Mouse (Mus musculus): ENCODE results near the gene Gm20843. TPM values are rescaled to one million over a fixed set of nuclear protein-coding genes. Genes with fewer than 3 reads are reported as not detected.
"Not testable (repeated sequence)": the region's sequence is repeated elsewhere in the genome, so short reads cannot be mapped to it uniquely, and the experiment has no call there.

Gm20843 gene
- polyA plus RNA-seq (2016; fragmentation: Nextera tagmentation; extraction: Ambion mirVana): not detected in 2 replicates

DNA sequence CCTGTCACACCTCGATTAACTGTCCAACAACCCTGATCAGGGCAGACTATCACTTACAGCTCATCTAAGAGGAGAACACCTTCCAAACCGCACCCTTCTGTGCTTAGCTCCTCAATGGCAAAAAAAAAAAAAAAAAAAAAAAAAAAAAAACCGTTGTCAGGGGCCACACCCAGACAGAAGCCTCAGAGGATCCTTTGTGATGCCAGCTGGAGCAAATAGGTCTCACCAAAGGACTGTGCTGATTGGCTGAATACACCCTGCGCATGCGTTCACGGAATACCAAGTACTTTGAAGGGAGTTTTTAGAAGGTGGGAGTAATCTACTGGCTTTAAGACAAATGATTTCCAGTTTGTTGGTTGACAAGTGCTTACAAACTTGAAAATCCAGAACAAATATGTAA lies at the start of gene Gm20843:
Gene Gm20843 (minus strand): TSS at position 101 of the 400 bp plus-strand sequence.
- not testable (repeated sequence) for H3K27me3 ChIP-seq; ATAC-seq (ENCODE audit: insufficient number of reproducible peaks, insufficient read depth, low FRiP score, low TSS enrichment, low read depth); H3K9ac ChIP-seq (replicated peaks); H3K9me3 ChIP-seq; H3K4me3 ChIP-seq (replicated peaks); H3K27ac ChIP-seq; H3K4me2 ChIP-seq; H3K36me3 ChIP-seq; H3K4me1 ChIP-seq (replicated peaks)
- WGBS: no CpG with 5 or more reads among the region's 6 CpGs
